Mouse (Mus musculus): Measurements from ENCODE around the gene Kcnt1.

Gene Kcnt1

GRCm38 (mm10) chr2:25909872-25910271 lies 46.3 kb downstream of the Kcnt1 start:
- H3K36me3 ChIP-seq (ENCODE audit: control insufficient read depth, insufficient read depth, low read length, poor library complexity, severe bottlenecking) = no peaks in the 10 kb centered on the region
- DNase-seq (ENCODE audit: low read depth, low spot score) = no peak
- H3K27me3 ChIP-seq (ENCODE audit: control insufficient read depth, insufficient read depth, low read length, poor library complexity, severe bottlenecking) = no peaks in the 10 kb centered on the region

GRCm38 (mm10) chr2:25913247-25913646 lies 49.7 kb downstream of the Kcnt1 start:
- DNase-seq (ENCODE audit: low read depth, low spot score) = peak; percentile 20
- no peaks in the 10 kb centered on the region for H3K27me3 ChIP-seq (ENCODE audit: control insufficient read depth, insufficient read depth, low read length, poor library complexity, severe bottlenecking)
- no peaks in the 10 kb centered on the region for H3K36me3 ChIP-seq (ENCODE audit: control insufficient read depth, insufficient read depth, low read length, poor library complexity, severe bottlenecking)

GRCm38 (mm10) chr2:25914201-25914600 lies 50.7 kb downstream of the Kcnt1 start:
- no peak for DNase-seq (ENCODE audit: low read depth, low spot score)
- H3K27me3 ChIP-seq (ENCODE audit: control insufficient read depth, insufficient read depth, low read length, poor library complexity, severe bottlenecking) = no peaks in the 10 kb centered on the region

GRCm38 (mm10) chr2:25914821-25915220 lies 51.3 kb downstream of the Kcnt1 start:
- no peaks in the 10 kb centered on the region for H3K36me3 ChIP-seq (ENCODE audit: control insufficient read depth, insufficient read depth, low read length, poor library complexity, severe bottlenecking)
- H3K27me3 ChIP-seq (ENCODE audit: control insufficient read depth, insufficient read depth, low read length, poor library complexity, severe bottlenecking) = no peaks in the 10 kb centered on the region
- no peak for DNase-seq (ENCODE audit: low read depth, low spot score)

More at GRCm38 (mm10) chr2:25914201-25914600, 50.7 kb downstream of the Kcnt1 start:
- no peaks in the 10 kb centered on the region for H3K36me3 ChIP-seq (ENCODE audit: control insufficient read depth, insufficient read depth, low read length, poor library complexity, severe bottlenecking)

- DNase-seq (ENCODE audit: low read depth, low spot score) = no peak
- Histone ChIP-seq H3K36me3 (ENCODE audit: control insufficient read depth, insufficient read depth, low read length, poor library complexity, severe bottlenecking) (no peaks in the 10 kb centered on the region), H3K27me3 (ENCODE audit: control insufficient read depth, insufficient read depth, low read length, poor library complexity, severe bottlenecking) (no peaks in the 10 kb centered on the region)
Observed at GRCm38 (mm10) chr2:25918408-25918807, 54.9 kb downstream of the Kcnt1 start.

- Histone ChIP-seq H3K27me3 (ENCODE audit: control insufficient read depth, insufficient read depth, low read length, poor library complexity, severe bottlenecking) (no peaks in the 10 kb centered on the region), H3K36me3 (ENCODE audit: control insufficient read depth, insufficient read depth, low read length, poor library complexity, severe bottlenecking) (no peaks in the 10 kb centered on the region)
- no peak for DNase-seq (ENCODE audit: low read depth, low spot score)
Observed at GRCm38 (mm10) chr2:25919972-25920371, 56.4 kb downstream of the Kcnt1 start.

- peaks cover 1% of the 10 kb centered on the region; the same call in 1 of the 2 replicates for H3K36me3 ChIP-seq (ENCODE audit: control insufficient read depth, insufficient read depth, low read length, poor library complexity, severe bottlenecking)
- H3K27me3 ChIP-seq (ENCODE audit: control insufficient read depth, insufficient read depth, low read length, poor library complexity, severe bottlenecking) = no peaks in the 10 kb centered on the region
- DNase-seq (ENCODE audit: low read depth, low spot score) = no peak
Observed at GRCm38 (mm10) chr2:25923799-25924198, 60.3 kb downstream of the Kcnt1 start.

GRCm38 (mm10) chr2:25924934-25925333 lies 61.4 kb downstream of the Kcnt1 start:
- peaks cover 2% of the 10 kb centered on the region; the same call in 1 of the 2 replicates for H3K36me3 ChIP-seq (ENCODE audit: control insufficient read depth, insufficient read depth, low read length, poor library complexity, severe bottlenecking)
- H3K27me3 ChIP-seq (ENCODE audit: control insufficient read depth, insufficient read depth, low read length, poor library complexity, severe bottlenecking) = no peaks in the 10 kb centered on the region
- DNase-seq (ENCODE audit: low read depth, low spot score) = no peak

- DNase-seq (ENCODE audit: low read depth, low spot score) = no peak
- H3K27me3 ChIP-seq (ENCODE audit: control insufficient read depth, insufficient read depth, low read length, poor library complexity, severe bottlenecking) = no peaks in the 10 kb centered on the region
- peaks cover 2% of the 10 kb centered on the region; the same call in 1 of the 2 replicates for H3K36me3 ChIP-seq (ENCODE audit: control insufficient read depth, insufficient read depth, low read length, poor library complexity, severe bottlenecking)
Observed at GRCm38 (mm10) chr2:25927821-25928220, 64.3 kb downstream of the Kcnt1 start.

GRCm38 (mm10) chr2:25931249-25931859 lies 67.8 kb downstream of the Kcnt1 start:
- Histone ChIP-seq H3K27me3 (ENCODE audit: control insufficient read depth, insufficient read depth, low read length, poor library complexity, severe bottlenecking) (no peaks in the 10 kb centered on the region), H3K36me3 (ENCODE audit: control insufficient read depth, insufficient read depth, low read length, poor library complexity, severe bottlenecking) (peaks cover 4% of the 10 kb centered on the region)
- DNase-seq (ENCODE audit: low read depth, low spot score) = peak; percentile 50

- Histone ChIP-seq H3K27me3 (ENCODE audit: control insufficient read depth, insufficient read depth, low read length, poor library complexity, severe bottlenecking) (no peaks in the 10 kb centered on the region), H3K36me3 (ENCODE audit: control insufficient read depth, insufficient read depth, low read length, poor library complexity, severe bottlenecking) (peaks cover 4% of the 10 kb centered on the region; the same call in 1 of the 2 replicates)
- no peak for DNase-seq (ENCODE audit: low read depth, low spot score)
Observed at GRCm38 (mm10) chr2:25940503-25940902, 77.0 kb downstream of the Kcnt1 start.

GRCm38 (mm10) chr2:25943822-25944221 lies 80.3 kb downstream of the Kcnt1 start:
- H3K27me3 ChIP-seq (ENCODE audit: control insufficient read depth, insufficient read depth, low read length, poor library complexity, severe bottlenecking) = no peaks in the 10 kb centered on the region
- H3K36me3 ChIP-seq (ENCODE audit: control insufficient read depth, insufficient read depth, low read length, poor library complexity, severe bottlenecking) = peaks cover 4% of the 10 kb centered on the region; the same call in 1 of the 2 replicates
- DNase-seq (ENCODE audit: low read depth, low spot score) = no peak

GRCm38 (mm10) chr2:25947950-25948349 lies 84.4 kb downstream of the Kcnt1 start:
- no peaks in the 10 kb centered on the region for H3K27me3 ChIP-seq (ENCODE audit: control insufficient read depth, insufficient read depth, low read length, poor library complexity, severe bottlenecking)
- DNase-seq (ENCODE audit: low read depth, low spot score) = no peak
- H3K36me3 ChIP-seq (ENCODE audit: control insufficient read depth, insufficient read depth, low read length, poor library complexity, severe bottlenecking) = peaks cover 4% of the 10 kb centered on the region; the same call in 1 of the 2 replicates

- DNase-seq (ENCODE audit: low read depth, low spot score) = no peak
- Histone ChIP-seq H3K36me3 (ENCODE audit: control insufficient read depth, insufficient read depth, low read length, poor library complexity, severe bottlenecking) (no peaks in the 10 kb centered on the region), H3K27me3 (ENCODE audit: control insufficient read depth, insufficient read depth, low read length, poor library complexity, severe bottlenecking) (no peaks in the 10 kb centered on the region)
Observed at GRCm38 (mm10) chr2:25949291-25949690, 85.8 kb downstream of the Kcnt1 start.
